Comparison of ENCODE assay signal across 10 mouse cellular contexts in genomic region chr14:48147688-48148087, GRCm38 (mm10). TPM values are rescaled to one million over a fixed set of nuclear protein-coding genes. Genes with fewer than 3 reads are reported as not detected.
DNase-seq lines count a peak whose midpoint lies in the region; TF ChIP-seq lines count a peak whose summit lies in the region.
"Had no signal": no experiment of that assay in that cellular context is flagged by ENCODE, and none has a peak within 500 bp of the region (broad histone marks: within the 10 kb centered on the region; RNA-seq: fewer than 3 reads in every experiment).

No protein-coding gene starts in this region.

- peak; percentile 33 for TF ChIP-seq RAD21 in CH12.LX (IDR thresholded peaks at IDR 0.05; ENCODE audit: low read depth, low read length)

- no peak overlapping the region for H3K4me3 ChIP-seq in CH12.LX (replicated peaks in 1 of 3; ENCODE audit: low read depth in 2 of 3, low read length in 2 of 3, poor library complexity in 1 of 3)

- no peaks in the 10 kb centered on the region for H3K27me3 ChIP-seq in CH12.LX (replicated peaks)

- H3K79me2 ChIP-seq in CH12.LX (replicated peaks; ENCODE audit: control insufficient read depth, extremely low read depth, insufficient read depth, poor library complexity, severe bottlenecking): no peaks in the 10 kb centered on the region

- H3K27ac ChIP-seq in CH12.LX (ENCODE audit: insufficient read depth, low read depth): no peak overlapping the region

- no peak for TF ChIP-seq EP300 in CH12.LX (IDR thresholded peaks at IDR 0.05; ENCODE audit: low read length)

- H3K9ac ChIP-seq in CH12.LX (ENCODE audit: insufficient read depth, low read depth): no peak overlapping the region

- in situ Hi-C loops in CH12.LX (cut with MboI; ENCODE audit: low pct_ligation_motif_present, low pct_unique_long_range_greater_than_20kb, low sequenced_read_pairs): loop anchor here (25.0 kb wide), 2 partner anchors 385 to 560 kb away; no protein-coding TSS in a partner anchor

- no peak overlapping the region for H3K4me2 ChIP-seq in CH12.LX (ENCODE audit: insufficient read depth, low read depth, poor library complexity, severe bottlenecking)

- H3K36me3 ChIP-seq in CH12.LX (replicated peaks in 1 of 2; ENCODE audit: control insufficient read depth in 1 of 2, insufficient read depth in 1 of 2, low read length in 1 of 2): no peaks in the 10 kb centered on the region

- H3K4me1 ChIP-seq in CH12.LX (ENCODE audit: control insufficient read depth in 1 of 2, insufficient read depth in 2 of 2): no peaks in the 10 kb centered on the region

- dilution Hi-C loops in CH12.LX (cut with MboI; ENCODE audit: extremely low pct_ligation_motif_present, extremely low pct_unique_long_range_greater_than_20kb, low sequenced_read_pairs): no loop called here

- DNase-seq in kidney, postnatal 25 days: peak; percentile 33 to 54
- no peak for DNase-seq in kidney, postnatal 14 days
- DNase-seq in CH12.LX (ENCODE audit: extremely low read depth): peak; percentile 15
- peak; percentile 56 to 65 for DNase-seq in adrenal gland, adult 18-20 months (ENCODE audit: low spot score in 2 of 2)
- DNase-seq in lung, postnatal 25 days (ENCODE audit: low spot score): peak; percentile 33
- no peak for DNase-seq in urinary bladder, postnatal 14 days (ENCODE audit: low spot score)
- DNase-seq in ovary, adult 18-20 months (ENCODE audit: low spot score): no peak
- DNase-seq in right cerebral cortex, postnatal 4 days: no peak
- DNase-seq: cerebellum, adult 11 months; heart, adult 11 months had no signal

- peak; percentile 14 to 62; a peak in 3 of 4 replicates for TF ChIP-seq CTCF in CH12.LX (conservative IDR thresholded peaks at IDR 0.05 in 1 of 2, IDR thresholded peaks at IDR 0.05 in 1 of 2; ENCODE audit: low read depth in 2 of 2, low read length in 2 of 2)

- no peaks in the 10 kb centered on the region for H3K9me3 ChIP-seq in CH12.LX (replicated peaks; ENCODE audit: low read length)

- TF ChIP-seq POLR2A in CH12.LX (IDR thresholded peaks at IDR 0.05; ENCODE audit: low read depth, low read length): no peak

TF ChIP-seq in CH12.LX, 34 proteins besides CTCF, POLR2A, EP300 and RAD21:
- TF ChIP-seq SMC3 (IDR thresholded peaks at IDR 0.05; ENCODE audit: low read depth, low read length) (peak; percentile 61), E2F4 (IDR thresholded peaks at IDR 0.05; ENCODE audit: insufficient replicate concordance, low read depth, low read length) (no peak)

RNA-seq across cellular contexts. Expression of gene Peli2, which starts 27.1 kb away (rescaled TPM):
- total RNA-seq in CH12.LX (2012; rRNA removed): not detected in 2 replicates
- not detected in 2 replicates for total RNA-seq in CH12.LX (2014; rRNA removed)
- 0.26 TPM in 1 of 2 replicates, not detected in the other for polyA plus RNA-seq in CH12.LX (2012; ENCODE audit: insufficient read length, low read depth)
- 10 to 100 TPM; 21.3 to 42.4 TPM for total RNA-seq in adrenal gland, adult 18-20 months (2021)

Comparison
In these comparisons a context has a peak if more than half of its experiments do, and no peak if none do; other contexts are left out.
1. DNase-seq: peak in kidney, postnatal 25 days (2 of 2), CH12.LX (single experiment), adrenal gland, adult 18-20 months (2 of 2) and lung, postnatal 25 days (single experiment); none in kidney, postnatal 14 days (single experiment), urinary bladder, postnatal 14 days (single experiment), ovary, adult 18-20 months (single experiment) and right cerebral cortex, postnatal 4 days (single experiment).
2. RNA of gene Peli2, which starts 27.1 kb away (total RNA-seq): 21.3 to 42.4 TPM in adrenal gland, adult 18-20 months; not detected in CH12.LX; every median in the first group is over 10 times any median in the second.